Mouse (Mus musculus): ENCODE results near the gene Casq1.
A peak's percentile ranks its signal among the peaks of the same experiment; 100 is the strongest.
"Not testable (repeated sequence)": the region's sequence is repeated elsewhere in the genome, so short reads cannot be mapped to it uniquely, and the experiment has no call there.

The Casq1 gene

GRCm38 (mm10) chr1:172219451-172220406 is at the start of gene Casq1:
Gene Casq1, minus strand, starts transcription at chr1:172219868.
- DNase-seq (ENCODE audit: low spot score), result no peak

DNA sequence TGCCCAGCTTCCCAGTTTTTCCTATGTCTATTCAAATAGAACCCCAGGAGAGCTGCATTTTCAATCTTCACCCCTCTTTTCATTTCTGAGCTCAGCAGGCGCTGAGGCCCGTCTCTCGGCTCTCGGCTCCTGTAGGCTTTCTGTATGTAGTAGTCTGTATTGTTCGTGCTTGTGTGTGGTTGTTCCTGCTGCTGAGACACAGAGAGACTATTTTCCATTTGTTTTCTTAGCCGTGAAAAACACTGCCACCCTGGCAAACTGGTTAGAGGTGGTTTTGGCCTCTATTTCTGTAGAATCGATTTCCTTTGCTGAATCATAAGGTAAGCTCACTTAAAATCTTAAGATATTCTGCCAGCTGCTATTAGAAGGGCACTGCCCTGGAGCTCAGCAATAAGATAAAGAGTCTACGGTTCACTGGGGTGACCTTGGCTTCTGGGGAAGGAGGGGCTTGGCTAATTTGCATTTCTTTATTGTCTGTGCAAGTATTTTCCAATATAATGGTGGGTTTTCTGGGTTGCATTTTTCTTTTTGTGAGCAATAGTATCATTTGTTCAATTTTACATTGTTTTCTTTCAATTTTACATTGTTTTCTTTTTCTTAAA is 41.9 kb upstream of the Casq1 start, which contains the start of gene Igsf8:
Gene Igsf8, plus strand, starts transcription at position 165 of the 602 bp plus-strand sequence.
- DNase-seq (ENCODE audit: low spot score), result no peak

DNA sequence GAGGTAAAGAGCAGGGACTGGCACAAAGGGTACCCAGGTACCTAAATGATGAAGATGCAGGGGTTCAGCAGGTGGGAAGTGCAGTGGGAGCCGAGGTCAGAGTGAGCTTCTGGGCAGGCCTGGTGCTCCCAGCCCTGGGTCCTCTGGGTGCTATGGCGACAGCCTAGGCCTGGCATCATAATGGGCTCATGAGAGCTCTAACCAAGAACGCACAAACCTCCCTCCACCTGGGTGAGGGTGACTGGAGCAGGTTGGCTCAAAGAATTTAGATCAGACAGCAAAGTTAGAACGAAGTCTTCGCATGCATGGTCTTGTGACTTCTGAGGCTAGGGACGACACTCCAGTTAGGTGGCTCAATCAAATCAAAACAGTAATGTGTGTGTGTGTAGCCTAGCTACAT is 38.6 kb upstream of the Casq1 start, which contains the start of gene Atp1a4:
Gene Atp1a4, minus strand, starts transcription at position 101 of the 400 bp plus-strand sequence.
- DNase-seq (ENCODE audit: low spot score), result no peak

DNA sequence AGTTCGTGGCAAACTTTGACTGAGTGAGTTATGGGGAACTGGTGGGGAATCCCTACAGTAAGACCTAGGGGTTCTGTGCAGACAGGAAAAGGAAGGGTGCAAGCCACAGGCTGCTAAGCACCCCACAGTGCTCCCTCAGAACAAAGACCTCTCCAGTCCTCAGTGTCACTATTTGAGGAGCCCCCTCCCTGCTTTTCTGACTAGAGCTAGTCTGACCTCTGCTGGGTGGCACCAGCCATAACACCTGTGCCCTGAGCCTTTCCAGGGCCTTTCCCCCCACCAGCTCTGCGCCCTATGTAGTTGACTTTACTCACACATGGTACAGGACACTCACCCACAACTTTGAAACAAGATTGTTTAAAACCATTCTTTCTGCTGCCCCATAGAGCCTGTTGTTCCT is 28.0 kb upstream of the Casq1 start:
- peak; percentile 37 for DNase-seq (ENCODE audit: low spot score)

DNA sequence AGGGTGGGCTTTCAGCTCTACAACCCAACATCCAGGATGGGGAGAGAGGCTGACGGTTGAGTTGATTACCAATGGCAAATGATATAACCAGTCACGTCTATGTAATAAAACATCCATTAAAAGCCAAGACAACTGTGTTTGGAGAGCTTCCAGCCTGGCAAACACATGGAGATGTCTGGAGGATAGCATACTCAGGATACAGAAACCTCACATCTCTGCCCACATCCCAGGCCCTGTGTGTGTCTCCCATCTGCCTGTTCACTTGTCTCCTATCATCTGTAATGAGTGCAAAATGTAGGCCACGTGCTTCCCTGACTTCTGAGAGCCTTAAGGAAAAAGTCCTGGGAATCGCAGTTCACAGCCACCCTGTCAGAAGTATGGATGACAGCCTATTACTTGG is 27.5 kb upstream of the Casq1 start:
- no peak for DNase-seq (ENCODE audit: low spot score)

DNA sequence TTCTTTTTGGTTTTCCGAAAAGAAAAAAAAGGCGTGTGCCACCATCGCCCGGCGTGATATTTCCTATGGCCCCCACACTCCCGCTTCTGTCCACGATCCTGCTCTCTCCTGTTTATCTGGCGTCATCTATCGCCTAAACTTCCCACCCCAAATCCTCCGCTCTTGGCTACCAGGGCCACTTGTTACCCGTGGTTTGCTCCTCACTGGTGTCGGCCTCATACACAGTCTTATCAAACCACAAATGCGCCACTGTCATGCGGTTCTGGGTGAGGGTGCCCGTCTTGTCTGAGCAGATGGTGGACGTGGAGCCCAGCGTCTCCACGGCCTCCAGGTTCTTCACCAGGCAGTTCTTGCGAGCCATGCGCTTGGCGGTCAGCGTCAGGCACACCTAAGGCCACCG is 25.0 kb upstream of the Casq1 start:
- DNase-seq (ENCODE audit: low spot score), result not testable (repeated sequence)

DNA sequence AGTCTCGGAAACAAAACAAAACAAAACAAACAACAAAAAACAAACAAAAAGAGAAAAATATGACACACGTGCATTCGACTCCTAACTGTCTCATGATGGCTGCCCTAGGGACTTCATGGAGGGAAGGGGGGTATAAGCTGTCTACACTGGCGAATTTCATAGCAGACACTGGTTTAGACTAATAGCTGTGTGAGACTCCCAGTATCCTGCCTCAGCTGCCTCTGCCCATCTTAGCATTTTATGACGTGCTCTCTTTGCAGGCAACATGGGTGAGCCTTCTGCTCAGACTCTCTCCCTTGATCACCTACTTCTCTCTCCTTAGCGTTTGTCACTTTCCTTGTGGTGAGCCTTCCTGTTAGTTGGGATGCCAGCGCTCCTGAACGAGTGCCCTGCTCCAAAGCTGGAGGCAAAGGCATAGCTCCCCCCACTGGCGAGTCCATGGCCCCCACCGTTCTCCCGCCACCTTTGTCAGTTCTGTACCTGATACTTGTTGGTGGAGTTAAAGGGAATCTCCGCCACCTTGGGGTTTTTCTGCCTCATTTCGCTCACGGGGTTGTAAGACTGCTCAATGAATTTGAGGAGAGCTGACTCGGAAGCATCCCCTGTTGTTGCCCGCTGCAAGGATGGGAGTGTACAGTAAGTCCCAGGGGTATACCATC is 24.0 kb upstream of the Casq1 start:
- DNase-seq (ENCODE audit: low spot score), result no peak

DNA sequence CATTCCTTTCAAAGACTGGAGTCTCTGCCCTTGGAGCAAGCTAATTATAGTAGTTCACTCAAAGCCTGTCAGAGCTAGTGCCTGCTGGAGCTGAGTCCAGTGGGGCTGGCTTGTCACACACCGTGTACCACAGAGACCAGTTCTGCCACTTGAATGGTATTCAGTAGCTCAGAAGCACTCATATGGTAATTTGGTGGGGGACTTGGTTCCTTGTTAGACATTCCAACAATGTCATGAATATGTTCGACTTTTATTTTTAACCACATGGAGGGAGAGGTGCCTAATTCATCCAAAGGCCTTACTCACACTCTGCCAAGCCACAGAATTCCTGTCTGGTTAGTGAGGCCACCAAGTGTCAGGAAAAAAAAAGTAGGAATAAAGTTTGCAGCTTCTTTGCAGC is 22.7 kb upstream of the Casq1 start:
- DNase-seq (ENCODE audit: low spot score), result no peak

DNA sequence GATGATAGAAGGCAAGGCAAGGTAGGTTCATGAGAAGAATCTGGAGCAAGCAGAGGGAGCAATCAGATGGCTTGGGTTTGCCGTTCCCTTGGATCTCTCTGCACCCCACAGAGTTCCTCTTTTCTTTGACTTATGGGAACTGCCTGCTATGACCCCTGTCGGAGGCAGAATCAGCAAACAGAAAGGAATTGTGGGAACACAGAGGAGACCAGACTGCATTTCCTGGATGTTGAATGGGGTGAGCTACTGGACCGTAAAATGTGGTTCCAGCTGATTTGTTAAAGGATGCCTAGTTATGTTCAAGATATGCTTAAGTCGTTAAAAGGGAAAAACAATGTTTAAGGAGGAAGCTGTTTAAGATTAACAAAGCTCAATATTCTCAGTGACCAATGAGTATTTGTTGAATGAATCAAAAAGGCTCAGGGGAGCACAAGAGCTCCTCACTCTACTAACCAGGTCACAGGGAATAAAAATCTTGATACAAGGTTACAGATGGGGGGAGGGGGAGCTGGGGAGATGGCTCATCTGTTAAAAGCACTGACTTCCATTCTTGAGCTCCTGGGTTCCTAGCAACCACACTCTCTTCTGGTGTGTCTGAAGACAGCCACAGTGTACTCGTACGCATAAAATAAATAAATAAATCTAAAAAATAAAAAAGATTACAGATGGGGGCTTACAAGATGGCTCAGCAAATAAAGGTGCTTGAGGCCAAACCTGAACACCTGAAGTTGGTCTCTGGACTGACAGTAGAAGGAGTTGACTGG is 21.5 kb upstream of the Casq1 start:
- DNase-seq (ENCODE audit: low spot score), result no peak

GRCm38 (mm10) chr1:172229215-172229614 is 9.5 kb upstream of the Casq1 start:
- DNase-seq (ENCODE audit: low spot score), result no peak

DNA sequence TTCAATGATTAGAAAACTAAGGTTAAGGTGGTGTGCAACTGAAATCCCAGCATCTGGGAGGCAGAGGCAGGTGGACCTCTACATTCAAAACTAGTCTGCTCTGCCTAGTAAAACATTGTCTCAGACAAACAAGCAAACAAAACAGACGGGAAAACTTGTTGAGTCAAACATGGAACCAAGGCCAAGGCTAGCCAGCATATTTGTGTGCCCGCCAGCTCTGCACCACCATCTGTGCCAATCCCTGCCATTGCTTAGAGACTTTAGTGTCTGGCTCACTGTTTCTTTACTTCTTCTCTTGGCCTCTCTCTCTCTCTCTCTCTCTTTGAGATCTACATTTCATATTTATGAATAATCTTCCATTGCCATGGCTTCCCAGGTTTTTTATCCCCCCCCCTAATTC is 8.5 kb upstream of the Casq1 start:
- no peak for DNase-seq (ENCODE audit: low spot score)

- no peak for DNase-seq (ENCODE audit: low spot score)
Measured at GRCm38 (mm10) chr1:172221297-172222063, 1.8 kb upstream of the Casq1 start.

DNA sequence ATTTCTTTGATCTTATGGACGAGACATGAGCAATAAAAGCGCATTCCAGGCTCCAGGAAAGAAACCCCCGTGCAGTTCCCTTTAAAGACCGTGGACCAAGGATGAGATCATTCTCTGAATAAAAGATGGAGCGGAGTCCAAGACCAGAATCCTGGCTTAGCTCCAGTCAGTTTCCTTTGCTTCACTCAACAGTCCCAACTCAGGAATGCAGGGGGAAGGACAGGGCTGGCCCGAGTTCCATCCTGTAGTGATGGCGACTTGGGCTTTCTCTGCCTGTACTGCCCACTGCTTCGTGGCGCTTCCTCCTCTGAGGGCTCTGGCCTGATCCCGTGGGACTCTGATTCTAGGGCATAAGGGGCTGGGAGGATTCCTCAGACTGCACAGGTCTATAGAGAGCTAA is 746 bp upstream of the Casq1 start:
- no peak for DNase-seq (ENCODE audit: low spot score)

GRCm38 (mm10) chr1:172218164-172218910 is 1.3 kb downstream of the Casq1 start:
- no peak for DNase-seq (ENCODE audit: low spot score)

- DNase-seq (ENCODE audit: low spot score), result peak; percentile 85
Measured at GRCm38 (mm10) chr1:172217148-172217547, 2.5 kb downstream of the Casq1 start.

DNA sequence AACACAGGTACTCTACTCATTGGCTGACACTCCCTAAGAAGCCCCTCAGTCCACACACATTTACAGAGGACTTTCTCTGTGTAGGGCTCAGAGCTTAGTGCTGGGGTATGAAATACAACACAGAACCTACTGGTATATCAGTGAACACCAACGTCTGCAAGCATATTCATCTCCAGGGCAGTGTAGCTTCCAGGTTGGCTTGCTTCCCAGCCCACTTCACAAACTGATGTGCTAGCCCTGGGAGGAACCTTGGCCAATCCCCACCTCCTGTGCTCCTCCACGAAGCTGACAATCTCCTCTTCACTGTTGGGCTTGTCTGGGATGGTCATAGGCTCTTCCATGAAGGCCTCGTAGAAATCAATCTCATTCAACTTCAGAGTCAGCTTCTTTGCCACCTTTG is 4.9 kb downstream of the Casq1 start:
- no peak for DNase-seq (ENCODE audit: low spot score)

DNA sequence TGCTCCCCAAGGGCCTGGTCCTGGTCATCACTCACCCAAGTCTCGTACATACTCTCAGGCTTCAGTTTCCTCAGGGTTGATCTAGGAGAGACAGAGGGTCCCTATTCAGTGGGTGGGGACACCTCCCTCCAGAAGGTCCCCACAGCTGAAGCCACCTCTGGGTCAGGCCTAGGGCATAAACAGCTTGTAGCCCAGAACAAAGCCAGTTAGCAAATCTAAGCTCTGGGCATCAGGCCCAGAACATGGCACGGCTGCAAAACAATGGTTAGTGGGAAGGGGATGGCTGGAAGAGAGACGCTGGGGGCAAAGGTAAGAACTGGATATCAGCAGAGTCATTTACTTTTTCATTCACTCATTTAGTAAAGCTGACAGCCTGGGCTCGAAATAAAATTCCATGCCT is 5.9 kb downstream of the Casq1 start:
- DNase-seq (ENCODE audit: low spot score), result no peak

DNA sequence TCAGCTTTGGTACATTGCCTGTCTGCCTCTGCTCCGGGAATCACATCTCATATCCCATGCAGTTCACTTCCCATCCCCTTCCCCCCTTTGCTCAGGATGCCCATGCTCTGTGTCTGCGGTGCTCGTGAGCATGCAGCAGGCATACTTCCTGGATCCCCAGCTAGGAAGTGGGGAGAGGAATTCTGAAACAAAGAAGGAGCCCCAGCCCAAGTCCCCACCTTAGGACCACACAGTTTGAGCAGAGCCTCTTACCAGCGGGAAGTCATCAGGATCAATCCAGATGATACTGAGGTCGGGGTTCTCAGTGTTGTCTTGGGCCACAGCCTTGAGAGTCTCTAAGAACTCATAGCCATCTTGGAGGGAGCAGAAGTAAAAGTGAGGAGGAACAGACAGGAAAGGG is 6.9 kb downstream of the Casq1 start:
- DNase-seq (ENCODE audit: low spot score), result no peak

- DNase-seq (ENCODE audit: low spot score), result no peak
Measured at GRCm38 (mm10) chr1:172207111-172207584, 12.5 kb downstream of the Casq1 start.

Measured in T-cell, adult 2 months (primary cell).